Mouse (Mus musculus) myocyte (in vitro differentiated cells): Measurements from ENCODE around the gene Sesn2. TPM values are rescaled to one million over a fixed set of nuclear protein-coding genes. Genes with fewer than 3 reads are reported as not detected.

Experiments
- H3K27me3 ChIP-seq: one replicate; pipeline ENCODE4 v1.6.1; 2011; ENCODE audit not compliant: control insufficient read depth, insufficient read depth, insufficient read length
- H3K36me3 ChIP-seq: one replicate; pipeline ENCODE4 v1.6.1; 2011; ENCODE audit not compliant: control insufficient read depth, insufficient read depth
- H3K4me2 ChIP-seq: one replicate; pipeline ENCODE4 v1.6.1; 2011; ENCODE audit warnings: low read depth, control low read depth
- H3K4me3 ChIP-seq: one replicate; pipeline ENCODE4 v1.5.1; 2011; ENCODE audit warnings: mild to moderate bottlenecking, control low read depth, moderate library complexity
- H3K79me2 ChIP-seq: one replicate; pipeline ENCODE4 v1.6.1; 2011; ENCODE audit not compliant: control insufficient read depth, insufficient read depth
- H3ac ChIP-seq: one replicate; pipeline ENCODE4 v1.6.1; 2011; ENCODE audit not compliant: control insufficient read depth, insufficient read length
- CEBPB ChIP-seq: IDR thresholded peaks from 2 replicates; pipeline ENCODE4 v1.6.1; 2011; ENCODE audit warnings: mild to moderate bottlenecking, moderate library complexity; ENCODE audit not compliant: poor library complexity, insufficient read depth, severe bottlenecking
- E2F4 ChIP-seq: IDR thresholded peaks from one replicate; pipeline ENCODE4 v1.6.1; 2011; ENCODE audit warnings: mild to moderate bottlenecking, control low read depth, moderate library complexity; ENCODE audit not compliant: insufficient read depth
- MAX ChIP-seq: IDR thresholded peaks from one replicate; pipeline ENCODE4 v1.6.1; 2011; ENCODE audit warnings: low read depth, mild to moderate bottlenecking, control low read depth
- MYOD1 ChIP-seq, 3 experiments: IDR thresholded peaks; one replicate each; pipeline ENCODE4 v1.6.1; 2011; ENCODE audit warnings: control low read depth in 2 of 3, low read depth in 2 of 3, mild to moderate bottlenecking in 2 of 3, moderate library complexity in 1 of 3; ENCODE audit not compliant: insufficient read length in 2 of 3, control insufficient read depth in 1 of 3
- MYOG ChIP-seq, 3 experiments: IDR thresholded peaks; one replicate each; pipeline ENCODE4 v1.6.1; 2011; ENCODE audit warnings: control low read depth in 2 of 3, low read depth in 2 of 3, mild to moderate bottlenecking in 2 of 3; ENCODE audit not compliant: insufficient read length in 2 of 3, control insufficient read depth in 1 of 3, insufficient read depth in 1 of 3
- POLR2A ChIP-seq: IDR thresholded peaks from one replicate; pipeline ENCODE4 v1.6.1; 2011; ENCODE audit warnings: low read depth, mild to moderate bottlenecking, control low read depth, moderate library complexity; ENCODE audit not compliant: insufficient read length
- POLR2AphosphoS2 ChIP-seq: IDR thresholded peaks from one replicate; pipeline ENCODE4 v1.6.1; 2011; ENCODE audit warnings: low read depth, control low read depth; ENCODE audit not compliant: insufficient read length
- REST ChIP-seq: IDR thresholded peaks from one replicate; pipeline ENCODE4 v1.6.1; 2011; ENCODE audit warnings: mild to moderate bottlenecking, control low read depth, moderate library complexity; ENCODE audit not compliant: insufficient read depth, insufficient read length
- SRF ChIP-seq: IDR thresholded peaks from one replicate; pipeline ENCODE4 v1.6.1; 2011; ENCODE audit warnings: low read depth; ENCODE audit not compliant: control insufficient read depth, insufficient read length
- TCF12 ChIP-seq: IDR thresholded peaks from one replicate; pipeline ENCODE4 v1.6.1; 2011; ENCODE audit warnings: mild to moderate bottlenecking, control low read depth; ENCODE audit not compliant: poor library complexity, insufficient read depth, severe bottlenecking
- TCF3 ChIP-seq: IDR thresholded peaks from one replicate; pipeline ENCODE4 v1.6.1; 2011; ENCODE audit warnings: low read depth, control low read depth; ENCODE audit not compliant: insufficient read length
- USF1 ChIP-seq: IDR thresholded peaks from one replicate; pipeline ENCODE4 v1.6.1; 2011; ENCODE audit warnings: low read depth, mild to moderate bottlenecking, control low read depth, moderate library complexity
- polyA plus RNA-seq: library from polyadenylated mRNA; unstranded; fragments of >200 nt; fragmentation: generic; extraction: Trizol; gene quantifications from one replicate; pipeline ENCODE4 v1.2.1, GENCODE M21; 2012; ENCODE audit warnings: missing spikeins

The Sesn2 gene
- polyA plus RNA-seq, 1 experiment: 71.5 TPM

DNA sequence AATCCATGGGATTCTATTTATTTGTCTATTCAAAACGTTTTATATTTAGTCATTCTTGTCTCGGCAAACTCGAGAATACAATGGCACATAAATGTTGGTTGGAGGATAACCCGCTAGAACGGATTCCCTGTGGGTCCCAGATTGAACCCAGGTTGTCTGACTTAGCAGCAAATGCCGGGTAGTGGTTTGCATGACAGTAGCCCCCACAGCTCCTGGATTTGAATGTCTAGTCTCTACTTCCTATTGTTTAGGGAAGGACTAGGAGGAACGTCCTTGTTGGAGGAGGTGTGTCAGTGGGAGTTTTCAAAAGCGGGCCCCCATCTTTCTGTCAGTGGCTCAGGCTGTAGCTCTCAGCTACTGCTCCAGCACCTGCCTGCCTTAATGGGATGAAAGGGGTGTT is 50.1 kb downstream of the Sesn2 start:
- Histone ChIP-seq H3K27me3 (no peaks in the 10 kb centered on the region), H3K4me2 (no peak overlapping the region), H3K4me3 (no peak overlapping the region), H3K36me3 (peaks cover 10% of the 10 kb centered on the region), H3ac (no peak overlapping the region), H3K79me2 (peaks cover 41% of the 10 kb centered on the region)
- no peak for TF ChIP-seq MAX

GRCm38 (mm10) chr4:132455561-132455960 is 54.7 kb downstream of the Sesn2 start:
- Histone ChIP-seq H3ac (no peak overlapping the region), H3K79me2 (peaks cover 9% of the 10 kb centered on the region), H3K4me2 (no peak overlapping the region), H3K36me3 (peaks cover 10% of the 10 kb centered on the region), H3K4me3 (no peak overlapping the region), H3K27me3 (no peaks in the 10 kb centered on the region)
- TF ChIP-seq MYOD1 (IDR thresholded peaks at IDR 0.05; ENCODE audit: control insufficient read depth in 1 of 3, insufficient read length in 2 of 3, low read depth in 2 of 3): no peak
- TF ChIP-seq E2F4: no peak
- TF ChIP-seq REST: no peak

GRCm38 (mm10) chr4:132455146-132455545 is 55.2 kb downstream of the Sesn2 start:
- H3K4me3 ChIP-seq: no peak overlapping the region
- peaks cover 6% of the 10 kb centered on the region for H3K79me2 ChIP-seq
- TF ChIP-seq MAX: no peak
- TF ChIP-seq USF1: no peak
- no peak for TF ChIP-seq TCF3
- no peak for TF ChIP-seq MYOD1 (IDR thresholded peaks at IDR 0.05; ENCODE audit: control insufficient read depth in 1 of 3, insufficient read length in 2 of 3, low read depth in 2 of 3)
- TF ChIP-seq REST: no peak
- no peak for TF ChIP-seq POLR2AphosphoS2
- TF ChIP-seq MYOG (IDR thresholded peaks at IDR 0.05; ENCODE audit: control insufficient read depth in 1 of 3, insufficient read depth in 1 of 3, insufficient read length in 2 of 3, low read depth in 2 of 3): no peak
- TF ChIP-seq SRF: no peak
- TF ChIP-seq TCF12: no peak
- no peak for TF ChIP-seq E2F4
- no peak for TF ChIP-seq POLR2A
- no peak for TF ChIP-seq CEBPB
- no peak overlapping the region for H3ac ChIP-seq
- H3K27me3 ChIP-seq: no peaks in the 10 kb centered on the region
- peaks cover 10% of the 10 kb centered on the region for H3K36me3 ChIP-seq
- H3K4me2 ChIP-seq: no peak overlapping the region

DNA sequence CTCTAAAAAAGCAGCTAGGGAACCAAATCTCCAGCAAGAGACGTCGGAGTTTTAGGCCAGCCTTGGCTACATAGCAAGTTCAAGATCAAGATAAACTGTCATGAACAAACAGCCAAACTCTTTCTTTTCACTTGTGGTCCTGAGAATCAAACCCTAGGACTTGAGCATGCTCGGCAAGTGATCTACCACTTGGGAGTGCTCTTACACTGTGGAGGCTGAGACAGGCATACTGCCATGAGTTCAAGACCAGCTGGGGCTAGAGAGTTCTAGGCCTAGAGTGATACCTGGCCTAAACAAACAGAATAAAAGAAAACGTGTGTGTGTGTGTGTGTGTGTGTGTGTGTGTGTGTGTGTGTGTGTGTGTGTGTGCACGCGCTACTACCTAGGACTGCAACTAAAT is 56.1 kb downstream of the Sesn2 start:
- TF ChIP-seq REST (no peak), POLR2AphosphoS2 (no peak), MYOD1 (IDR thresholded peaks at IDR 0.05; ENCODE audit: control insufficient read depth in 1 of 3, insufficient read length in 2 of 3, low read depth in 2 of 3) (no peak), MYOG (IDR thresholded peaks at IDR 0.05; ENCODE audit: control insufficient read depth in 1 of 3, insufficient read depth in 1 of 3, insufficient read length in 2 of 3, low read depth in 2 of 3) (no peak), E2F4 (no peak), MAX (no peak), POLR2A (no peak), CEBPB (no peak), USF1 (no peak), SRF (no peak), TCF12 (no peak), TCF3 (no peak)
- H3K4me2 ChIP-seq: no peak overlapping the region
- no peaks in the 10 kb centered on the region for H3K27me3 ChIP-seq
- H3ac ChIP-seq: no peak overlapping the region
- peaks cover 2% of the 10 kb centered on the region for H3K79me2 ChIP-seq
- peaks cover 9% of the 10 kb centered on the region for H3K36me3 ChIP-seq
- no peak overlapping the region for H3K4me3 ChIP-seq

DNA sequence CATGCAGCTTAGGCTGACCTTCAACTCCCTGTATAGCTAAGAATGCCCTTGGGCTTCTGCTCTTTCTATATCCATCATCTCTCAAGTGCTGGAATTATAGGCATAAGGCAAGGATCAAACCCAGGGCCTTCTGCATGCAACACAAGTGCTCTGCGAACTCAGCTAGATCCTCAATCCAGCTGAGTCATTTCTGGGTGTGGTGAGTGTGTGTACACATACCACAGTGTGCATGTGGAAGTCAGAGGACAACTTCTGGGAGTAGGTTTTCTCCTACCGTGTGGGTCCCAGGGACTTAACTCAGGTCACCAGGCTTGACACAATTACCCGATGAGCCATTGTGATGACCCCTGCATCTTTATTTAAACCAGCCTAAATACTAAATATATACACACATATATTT is 60.5 kb downstream of the Sesn2 start:
- H3K36me3 ChIP-seq: no peaks in the 10 kb centered on the region
- no peak overlapping the region for H3K4me2 ChIP-seq
- H3K4me3 ChIP-seq: no peak overlapping the region
- no peak overlapping the region for H3ac ChIP-seq
- TF ChIP-seq POLR2AphosphoS2 (no peak), MAX (no peak), POLR2A (no peak), USF1 (no peak), MYOD1 (IDR thresholded peaks at IDR 0.05; ENCODE audit: control insufficient read depth in 1 of 3, insufficient read length in 2 of 3, low read depth in 2 of 3) (no peak), CEBPB (no peak), MYOG (IDR thresholded peaks at IDR 0.05; ENCODE audit: control insufficient read depth in 1 of 3, insufficient read depth in 1 of 3, insufficient read length in 2 of 3, low read depth in 2 of 3) (no peak), REST (no peak), E2F4 (no peak), TCF3 (no peak), SRF (no peak), TCF12 (no peak)
- H3K27me3 ChIP-seq: no peaks in the 10 kb centered on the region
- H3K79me2 ChIP-seq: no peaks in the 10 kb centered on the region
